Mouse (Mus musculus): ENCODE measurements around the gene Ccnl2.
"Not testable (repeated sequence)": the region's sequence is repeated elsewhere in the genome, so short reads cannot be mapped to it uniquely, and the experiment has no call there.

Gene Ccnl2

DNA sequence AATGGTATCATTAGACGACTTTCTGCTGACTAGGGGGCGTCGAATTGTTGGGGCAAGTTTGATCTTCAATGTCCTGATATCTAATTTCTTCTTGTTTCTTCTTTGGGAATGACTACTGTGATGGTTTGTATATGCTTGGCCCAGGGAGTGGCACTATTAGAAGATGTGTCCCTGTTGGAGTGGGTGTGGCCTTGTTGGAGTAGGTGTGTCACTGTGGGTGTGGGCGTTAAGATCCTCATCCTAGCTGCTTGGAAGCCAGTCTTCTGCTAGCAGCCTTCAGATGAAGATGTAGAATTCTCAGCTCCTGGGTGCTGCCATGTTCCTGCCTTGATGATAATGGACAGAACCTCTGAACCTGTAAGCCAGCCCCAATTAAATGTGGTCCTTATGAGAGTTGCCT is 23.5 kb upstream of the Ccnl2 start:
- CTCF ChIA-PET: not testable (repeated sequence)

DNA sequence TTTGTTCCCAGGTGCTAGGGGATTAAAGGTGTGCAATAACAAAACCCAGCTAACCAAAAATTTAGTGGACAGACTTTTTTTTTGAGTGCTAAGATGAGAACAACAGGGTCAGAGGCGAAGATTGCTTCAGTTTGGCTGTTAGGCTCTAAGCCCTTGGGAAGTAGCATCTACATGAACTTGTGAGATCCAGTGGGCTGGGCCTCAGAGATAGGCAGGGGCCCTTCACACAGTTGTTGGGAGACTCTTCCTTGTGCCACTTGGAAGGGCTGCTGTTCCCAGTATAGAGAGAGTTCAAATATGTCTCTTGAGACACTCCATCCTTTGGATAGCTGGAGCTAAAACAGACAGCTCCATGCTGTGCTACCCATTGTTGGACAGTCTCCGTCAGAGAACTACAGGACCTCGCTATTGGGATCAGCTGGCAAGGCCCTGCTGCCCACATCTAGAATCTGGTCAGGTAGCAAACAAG is 22.2 kb upstream of the Ccnl2 start, which contains the start of gene Ankrd65:
Ankrd65 (plus strand) TSS at position 419 of the 469 bp plus-strand sequence.
- CTCF ChIA-PET: no interaction called here

DNA sequence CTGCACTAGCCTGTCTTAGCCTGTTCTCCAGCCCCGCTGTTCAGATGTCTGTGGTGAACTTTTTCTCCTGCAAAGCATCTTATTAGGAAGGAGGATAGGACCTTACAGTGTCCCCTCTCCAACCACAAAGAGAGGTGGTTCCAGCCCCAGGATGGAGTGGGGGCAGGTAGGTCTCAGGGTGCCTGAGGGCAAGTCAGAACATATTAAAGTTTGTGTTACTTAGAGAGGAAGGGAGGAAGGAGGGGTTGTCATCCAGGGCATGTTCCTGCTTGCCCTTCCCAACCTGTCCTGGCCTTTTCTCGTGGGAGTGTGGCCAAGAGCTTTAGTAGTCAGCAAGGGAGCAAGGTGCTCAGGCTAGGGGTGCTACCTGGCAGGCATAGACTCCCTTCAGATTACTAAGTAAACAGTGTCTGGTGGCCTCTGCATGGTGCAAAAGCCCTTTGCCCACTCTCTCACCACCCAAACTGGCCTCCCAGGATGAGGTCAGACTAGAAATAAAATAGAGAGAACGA is 21.6 kb upstream of the Ccnl2 start:
- CTCF ChIA-PET: no interaction called here

DNA sequence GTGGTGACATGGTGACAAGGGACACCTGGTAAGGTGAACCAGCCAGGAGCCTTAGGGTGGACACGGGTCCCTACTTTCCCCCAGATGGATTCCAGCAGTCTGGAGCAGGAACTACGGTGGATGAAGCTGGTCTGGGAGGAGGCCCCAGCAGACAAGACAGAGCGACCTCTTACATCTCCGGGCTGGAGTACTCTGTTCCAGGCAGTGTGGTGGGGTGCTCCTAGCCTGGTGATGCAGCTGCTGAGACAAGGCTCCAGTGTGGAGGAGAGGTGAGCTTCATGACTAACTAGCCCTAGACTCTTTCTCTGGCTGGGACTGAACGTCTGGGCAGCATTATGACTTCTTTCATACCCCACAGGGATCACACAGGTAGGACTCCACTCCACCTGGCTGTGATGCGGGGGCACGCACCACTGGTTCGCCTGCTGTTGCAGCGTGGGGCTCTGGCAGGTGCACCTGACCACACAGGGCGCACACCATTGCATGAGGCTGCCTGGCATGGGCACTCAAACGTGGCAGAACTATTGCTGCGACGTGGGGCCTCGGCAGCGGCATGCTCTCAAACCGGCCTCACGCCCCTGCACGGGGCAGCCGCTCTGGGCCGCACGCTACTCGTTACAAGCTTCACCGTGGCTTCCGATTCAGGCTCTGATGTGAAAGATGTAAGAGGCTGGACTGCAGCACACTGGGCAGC is 20.9 kb upstream of the Ccnl2 start:
- CTCF ChIA-PET: no interaction called here

DNA sequence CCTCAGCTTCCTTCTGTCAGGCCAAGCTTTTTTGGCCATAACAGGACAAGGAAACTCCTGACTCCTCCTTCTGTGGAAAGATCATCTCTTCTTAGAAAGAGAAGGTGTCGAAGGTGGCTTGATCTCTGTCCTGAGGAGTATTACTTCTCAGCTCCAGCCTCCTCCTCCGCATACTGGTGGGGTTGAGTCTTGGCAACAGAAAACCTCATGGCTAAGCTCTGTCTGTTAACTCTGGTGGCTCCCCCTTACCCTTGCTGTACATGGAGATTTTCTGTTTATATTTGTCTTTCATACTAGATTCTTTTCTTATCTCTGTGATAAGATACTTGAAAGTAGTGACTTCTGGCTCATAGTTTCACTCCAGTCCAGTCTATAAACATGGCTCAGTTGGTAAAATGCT is 18.6 kb upstream of the Ccnl2 start:
- CTCF ChIA-PET: no interaction called here

DNA sequence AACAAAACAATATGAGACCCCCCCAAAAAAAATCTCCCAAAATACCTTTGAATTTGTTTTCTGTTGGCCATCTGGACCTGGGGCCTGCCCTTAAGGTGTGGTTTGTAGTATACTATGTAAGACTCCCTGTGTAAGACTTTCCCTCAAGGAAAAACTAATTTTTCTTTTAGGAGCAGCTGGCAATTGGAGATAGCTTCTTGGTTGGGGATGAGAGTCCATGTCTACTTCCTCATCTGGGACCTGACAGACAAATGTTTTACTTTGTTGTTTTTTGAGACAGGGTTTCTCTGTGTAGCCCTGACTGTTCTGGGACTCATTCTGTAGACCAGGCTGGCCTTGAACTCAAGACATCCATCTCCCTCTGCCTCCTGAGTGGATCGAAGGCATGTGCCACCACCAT is 10.2 kb upstream of the Ccnl2 start:
- CTCF ChIA-PET: interaction anchor here (0.7 kb wide), 1 partner anchor 25 kb away, joined by 10 read pairs; no protein-coding TSS in a partner anchor

DNA sequence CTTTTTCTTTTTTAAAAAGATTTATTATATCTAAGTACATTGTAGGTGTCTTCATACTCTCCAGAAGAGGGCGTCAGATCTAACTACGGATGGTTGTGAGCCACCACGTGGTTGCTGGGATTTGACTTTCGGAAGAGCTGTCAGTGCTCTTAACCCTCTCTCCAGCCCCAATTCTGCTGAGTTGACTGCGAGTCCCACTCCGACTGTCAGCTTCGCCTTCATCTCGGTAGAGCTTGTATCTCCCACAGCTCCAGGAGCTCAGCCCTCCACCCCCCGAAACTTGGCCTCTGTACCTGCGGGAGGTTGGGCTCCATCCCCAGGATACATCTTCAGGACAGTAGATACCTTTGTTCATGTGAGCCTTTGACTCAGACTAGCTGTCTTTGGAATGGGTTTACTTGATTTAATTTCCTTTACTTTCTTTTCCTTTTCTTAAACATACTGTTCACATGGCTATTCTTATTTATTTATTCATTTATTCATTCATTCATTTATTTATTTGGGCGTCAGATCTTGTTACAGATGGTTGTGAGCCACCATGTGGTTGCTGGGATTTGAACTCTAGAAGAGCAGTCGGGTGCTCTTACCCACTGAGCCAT is 9.4 kb upstream of the Ccnl2 start, which contains the start of gene Mrpl20:
Mrpl20 (plus strand) TSS at position 138 of the 599 bp plus-strand sequence.
- CTCF ChIA-PET: interaction anchor here (0.7 kb wide), 1 partner anchor 26 kb away, joined by 10 read pairs; no protein-coding TSS in a partner anchor

DNA sequence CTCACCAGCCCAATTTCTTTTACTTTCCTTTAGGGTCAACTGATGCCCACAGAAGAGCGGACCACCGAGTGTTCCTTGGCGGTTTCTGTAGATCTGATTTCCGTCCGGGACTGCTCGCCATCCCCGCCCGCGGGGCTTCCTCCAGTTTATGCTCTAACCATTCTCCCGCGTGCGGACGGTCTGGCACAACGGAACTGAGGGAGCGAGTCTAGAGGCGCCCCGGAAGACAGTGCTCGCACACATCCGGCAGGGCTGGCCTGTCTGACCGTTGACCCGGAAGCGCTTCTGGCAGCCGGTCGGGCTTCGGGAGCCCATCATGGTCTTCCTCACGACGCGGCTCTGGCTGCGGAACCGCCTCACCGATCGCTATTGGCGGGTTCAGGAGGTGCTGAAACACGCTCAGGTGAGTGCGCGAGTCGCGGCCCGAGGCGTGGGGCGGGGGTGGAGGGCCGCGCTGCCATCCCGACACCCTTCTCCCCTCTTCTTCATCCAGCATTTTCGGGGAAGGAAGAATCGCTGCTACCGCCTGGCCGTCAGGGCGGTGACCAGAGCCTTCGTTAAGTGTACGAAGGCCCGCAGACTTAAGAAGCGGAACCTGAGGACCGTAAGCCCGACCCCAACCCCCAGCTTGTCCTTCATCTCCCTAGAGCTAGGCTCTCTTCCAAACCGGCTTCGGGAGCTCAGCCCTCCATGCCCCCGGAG is 8.8 kb upstream of the Ccnl2 start:
- CTCF ChIA-PET: no interaction called here

DNA sequence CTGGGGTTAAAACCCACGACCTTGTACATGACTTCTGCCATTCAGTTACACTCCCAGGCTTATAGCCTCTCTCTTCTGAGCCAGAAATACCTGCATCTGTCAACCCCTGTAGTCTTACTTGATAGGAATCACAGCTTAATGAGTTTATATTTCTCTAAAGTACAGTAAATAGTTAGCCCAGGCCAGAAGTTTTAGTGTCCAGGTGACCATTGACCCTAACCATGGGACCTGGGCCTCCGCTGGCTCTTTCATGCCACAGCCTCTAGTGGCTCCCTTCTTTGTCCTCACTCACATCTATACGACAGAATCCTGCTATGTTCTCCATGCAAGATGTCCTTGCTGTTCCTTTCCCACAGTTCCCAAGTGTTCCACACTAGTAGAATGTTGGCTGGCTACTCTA is 4.4 kb upstream of the Ccnl2 start:
- CTCF ChIA-PET: no interaction called here

DNA sequence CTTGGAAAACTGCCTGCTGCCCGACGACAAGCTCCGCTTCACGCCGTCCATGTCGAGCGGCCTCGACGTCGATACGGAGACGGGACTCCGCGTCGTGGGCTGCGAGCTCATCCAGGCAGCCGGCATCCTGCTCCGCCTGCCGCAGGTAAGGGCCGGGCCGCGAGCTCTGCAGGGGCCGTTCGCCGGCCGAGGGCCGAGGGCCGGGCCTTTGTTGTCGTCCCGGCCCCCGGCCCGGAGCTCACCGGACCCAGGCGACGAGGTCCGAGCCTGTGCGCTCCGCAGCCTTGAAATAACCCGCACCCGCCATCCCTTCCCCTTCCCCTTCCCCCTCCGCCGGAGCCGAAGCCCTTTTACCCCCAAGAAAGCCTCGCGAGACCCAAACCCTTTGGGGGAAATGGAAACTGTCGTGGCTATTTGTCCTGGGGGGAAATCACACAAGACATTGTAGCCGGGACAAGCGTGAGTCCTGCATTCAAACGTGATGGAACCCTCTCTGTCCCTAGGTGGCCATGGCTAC is 434 bp downstream of the Ccnl2 start:
- CTCF ChIA-PET: interaction anchor here (1.5 kb wide), 1 partner anchor 12 kb away, joined by 3 read pairs; no protein-coding TSS in a partner anchor

DNA sequence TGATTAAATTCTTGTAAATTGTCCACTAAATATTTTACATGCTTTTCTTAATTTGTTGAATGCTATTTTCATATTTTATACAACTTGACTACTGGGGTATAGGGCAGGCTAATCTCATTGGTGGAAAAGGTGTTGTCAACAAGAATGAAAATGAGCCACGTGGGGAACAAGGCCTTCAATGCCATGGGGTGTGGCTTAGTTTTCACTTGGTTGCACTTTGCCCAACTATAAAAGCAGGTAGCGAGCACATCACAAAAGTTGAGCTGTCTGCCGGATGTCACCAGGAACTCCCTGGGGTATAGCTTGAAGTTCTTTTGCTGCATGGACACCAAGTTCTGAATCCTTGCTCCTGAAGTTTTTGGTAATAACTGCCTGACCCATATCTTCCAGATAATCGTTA is 5.2 kb downstream of the Ccnl2 start:
- CTCF ChIA-PET: no interaction called here

DNA sequence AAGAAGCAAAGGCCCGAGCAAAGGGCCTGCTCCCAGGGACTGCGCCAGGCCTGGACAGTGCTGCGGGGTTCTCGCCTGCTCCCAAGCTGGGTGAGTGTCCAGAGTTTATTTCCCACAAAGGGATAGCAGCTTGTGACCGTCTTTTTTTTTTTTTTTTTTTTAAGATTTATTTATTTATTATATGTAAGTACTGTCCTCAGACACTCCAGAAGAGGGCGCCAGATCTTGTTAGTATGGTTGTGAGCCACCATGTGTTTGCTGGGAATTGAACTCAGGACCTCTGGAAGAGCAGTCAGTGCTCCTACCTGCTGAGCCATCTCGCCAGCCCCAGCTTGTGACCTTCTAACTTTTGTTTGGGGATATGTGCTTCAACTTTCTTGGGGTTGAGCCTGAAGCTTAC is 8.7 kb downstream of the Ccnl2 start:
- CTCF ChIA-PET: interaction anchor here (0.6 kb wide), 1 partner anchor 595 kb away, joined by 4 read pairs; no protein-coding TSS in a partner anchor

DNA sequence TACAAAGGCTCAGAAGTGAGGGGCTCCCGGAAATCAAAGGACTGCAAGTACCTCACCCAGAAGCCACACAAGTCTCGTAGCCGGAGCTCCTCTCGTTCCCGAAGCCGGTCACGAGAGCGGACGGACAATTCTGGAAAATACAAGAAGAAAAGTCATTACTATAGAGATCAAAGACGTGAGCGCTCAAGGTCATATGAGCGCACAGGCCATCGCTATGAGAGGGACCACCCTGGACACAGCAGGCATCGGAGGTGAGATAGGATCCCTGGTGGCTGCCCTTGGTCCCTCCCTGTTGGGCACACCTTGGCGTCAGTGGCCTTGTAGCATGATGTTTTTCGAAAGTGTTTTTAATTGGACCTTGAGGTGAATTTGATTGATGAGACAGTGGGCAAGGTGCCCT is 11.2 kb downstream of the Ccnl2 start:
- CTCF ChIA-PET: no interaction called here

DNA sequence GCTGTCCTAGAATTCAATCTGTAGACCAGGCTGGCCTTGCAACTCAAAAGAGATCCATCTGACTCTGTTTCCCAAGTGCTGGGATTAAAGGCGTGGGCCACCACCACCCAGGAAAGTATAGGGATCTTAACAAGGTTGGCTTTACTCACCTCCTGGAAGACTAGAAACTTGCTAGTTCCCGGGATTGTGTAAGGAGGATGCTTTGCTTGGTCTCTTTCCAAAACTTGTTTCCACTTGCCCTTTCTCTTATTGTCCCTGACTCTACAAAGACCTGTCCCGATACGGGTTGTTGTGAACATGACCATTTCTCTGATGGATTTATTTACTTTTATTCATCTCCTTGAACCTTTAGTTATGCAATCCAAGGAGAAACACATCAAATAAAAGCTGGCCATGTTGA is 17.6 kb downstream of the Ccnl2 start:
- CTCF ChIA-PET: no interaction called here

DNA sequence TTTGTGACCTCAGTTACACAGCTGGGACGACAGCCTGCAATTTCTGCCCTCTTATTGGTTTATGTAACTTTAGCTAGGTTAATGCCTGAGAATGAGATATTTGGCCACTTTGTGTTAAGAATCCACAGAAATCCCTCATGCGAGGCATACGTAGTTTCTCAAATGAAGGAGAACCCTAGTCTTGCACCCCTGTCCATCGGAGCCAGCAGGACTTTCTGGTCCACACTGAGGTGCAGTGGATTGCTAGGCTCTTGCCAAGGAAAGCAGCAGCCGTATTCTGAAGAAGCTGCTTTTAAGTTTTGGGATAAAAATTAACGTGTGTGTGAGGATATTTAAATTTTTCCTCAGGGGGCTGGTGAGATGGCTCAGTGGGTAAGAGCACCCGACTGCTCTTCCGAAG is 18.3 kb downstream of the Ccnl2 start:
- CTCF ChIA-PET: no interaction called here

DNA sequence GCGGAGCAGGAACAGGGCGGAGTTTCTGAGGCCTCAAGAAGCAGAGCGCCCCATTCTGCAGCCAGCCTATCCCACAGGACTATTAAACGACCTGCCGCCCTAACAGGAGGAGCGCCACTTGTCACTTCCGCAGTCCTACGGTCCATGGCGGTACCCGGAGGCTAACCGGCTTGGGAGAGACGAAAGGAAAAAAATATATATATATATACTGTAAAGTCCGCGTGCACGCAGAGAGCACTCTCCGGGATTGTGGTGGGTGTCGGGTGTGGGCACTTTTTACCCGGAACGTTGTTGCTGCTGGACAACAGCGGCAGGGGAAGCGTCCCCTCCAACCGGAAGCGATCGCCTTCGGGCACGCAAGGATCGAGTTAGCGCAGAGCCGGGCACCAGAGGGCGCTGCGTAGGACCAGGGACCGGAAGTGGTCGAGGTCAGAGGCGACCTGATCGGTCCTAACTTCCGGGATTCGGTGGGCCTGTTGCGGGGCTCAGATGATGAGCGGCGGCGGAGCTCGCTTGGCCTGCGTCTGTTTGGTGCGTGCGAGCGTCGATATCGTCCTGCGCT is 19.0 kb downstream of the Ccnl2 start, which contains the start of gene Aurkaip1:
Aurkaip1 (plus strand) TSS at position 68 of the 562 bp plus-strand sequence.
- CTCF ChIA-PET: interaction anchor here (1.0 kb wide), 1 partner anchor 9 kb away, joined by 3 read pairs; no protein-coding TSS in a partner anchor

DNA sequence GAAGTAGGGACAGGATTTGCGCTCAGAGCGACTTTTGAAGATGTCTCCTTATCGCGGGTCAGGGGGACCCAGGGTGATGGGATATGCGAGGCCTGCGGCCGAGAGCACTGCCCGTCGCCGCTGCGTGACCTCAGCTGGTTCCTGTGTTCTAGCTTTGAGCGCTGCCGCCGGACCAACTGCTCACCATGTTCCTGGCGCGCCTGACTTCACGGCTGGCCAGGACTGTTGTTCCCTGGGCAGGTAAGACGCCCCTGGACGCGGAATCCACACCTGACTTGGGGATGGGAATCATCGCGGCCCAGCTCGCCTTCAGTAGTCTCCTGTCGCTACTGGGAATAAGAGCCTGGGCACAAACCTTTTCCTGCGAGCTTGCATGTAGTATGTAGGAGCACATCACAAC is 19.5 kb downstream of the Ccnl2 start:
- CTCF ChIA-PET: interaction anchor here (1.0 kb wide), 1 partner anchor 9 kb away, joined by 3 read pairs; no protein-coding TSS in a partner anchor

DNA sequence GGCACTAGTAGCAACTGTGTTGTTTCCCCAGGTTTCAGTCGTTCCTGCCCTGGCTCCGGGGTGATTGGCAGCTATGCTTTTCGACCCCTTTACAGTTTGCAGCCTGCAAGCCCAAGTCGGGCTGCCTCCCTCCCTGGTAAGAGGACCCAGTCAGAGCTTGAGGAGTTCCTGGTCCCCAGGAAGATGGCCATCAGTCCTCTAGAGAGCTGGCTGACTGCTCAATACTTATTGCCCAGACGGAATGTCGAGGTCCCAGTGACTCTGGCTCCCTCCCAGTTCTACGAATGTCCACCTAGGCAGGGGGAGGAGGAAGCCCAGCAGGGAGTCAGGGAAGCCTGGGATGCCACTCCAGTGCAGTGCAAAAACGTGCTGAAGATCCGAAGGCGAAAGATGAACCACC is 20.0 kb downstream of the Ccnl2 start:
- CTCF ChIA-PET: interaction anchor here (1.0 to 2.0 kb wide), 3 partner anchors 8 to 14 kb away, joined by 3 to 5 read pairs (median 4); partner anchors contain the start of gene Dvl1

DNA sequence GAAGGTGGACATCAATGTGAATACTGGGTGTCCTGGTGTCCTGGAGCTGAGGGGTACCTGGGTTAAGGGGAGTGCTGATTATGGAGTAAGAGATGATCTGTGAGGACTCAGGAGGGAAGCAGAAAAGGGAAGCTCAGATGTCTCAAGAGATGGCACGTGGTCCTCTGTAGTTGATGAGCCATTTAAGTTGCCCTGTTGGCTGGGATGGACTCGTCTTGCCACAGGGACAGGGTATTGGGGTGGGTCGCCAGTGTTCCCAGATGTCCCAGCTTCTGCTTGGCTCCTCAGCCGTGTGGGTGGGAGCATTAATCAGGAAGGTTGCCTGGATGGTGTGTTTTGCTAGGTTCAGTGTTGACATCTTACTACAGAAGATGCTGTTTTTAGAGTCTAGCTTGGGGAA is 20.9 kb downstream of the Ccnl2 start:
- CTCF ChIA-PET: interaction anchor here (0.8 to 2.0 kb wide), 3 partner anchors 11 to 35 kb away, joined by 3 to 5 read pairs (median 4); partner anchors contain the start of gene Dvl1

DNA sequence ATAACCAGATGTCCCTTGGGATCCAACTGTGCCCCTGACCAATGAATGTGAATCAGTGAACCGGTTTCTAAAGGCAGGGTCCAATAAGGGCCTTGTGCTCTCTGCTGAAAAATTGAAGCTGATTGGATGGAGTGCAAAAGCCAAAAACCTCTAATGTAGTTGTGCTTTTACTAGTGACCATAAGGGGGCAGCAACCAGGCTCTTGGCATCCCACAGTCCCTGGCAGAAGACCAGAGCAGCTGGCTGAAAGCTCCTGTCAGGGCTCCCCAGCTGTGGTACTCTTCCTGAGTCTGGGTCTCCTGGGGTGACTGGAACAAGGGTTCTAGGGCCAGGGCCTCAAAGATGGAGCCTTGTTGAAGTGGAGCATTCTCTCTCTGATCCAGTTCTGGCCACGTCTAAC is 21.5 kb downstream of the Ccnl2 start:
- CTCF ChIA-PET: interaction anchor here (0.7 to 2.0 kb wide), 3 partner anchors 13 to 956 kb away, joined by 3 to 5 read pairs (median 3); partner anchors contain the start of gene Dvl1

DNA sequence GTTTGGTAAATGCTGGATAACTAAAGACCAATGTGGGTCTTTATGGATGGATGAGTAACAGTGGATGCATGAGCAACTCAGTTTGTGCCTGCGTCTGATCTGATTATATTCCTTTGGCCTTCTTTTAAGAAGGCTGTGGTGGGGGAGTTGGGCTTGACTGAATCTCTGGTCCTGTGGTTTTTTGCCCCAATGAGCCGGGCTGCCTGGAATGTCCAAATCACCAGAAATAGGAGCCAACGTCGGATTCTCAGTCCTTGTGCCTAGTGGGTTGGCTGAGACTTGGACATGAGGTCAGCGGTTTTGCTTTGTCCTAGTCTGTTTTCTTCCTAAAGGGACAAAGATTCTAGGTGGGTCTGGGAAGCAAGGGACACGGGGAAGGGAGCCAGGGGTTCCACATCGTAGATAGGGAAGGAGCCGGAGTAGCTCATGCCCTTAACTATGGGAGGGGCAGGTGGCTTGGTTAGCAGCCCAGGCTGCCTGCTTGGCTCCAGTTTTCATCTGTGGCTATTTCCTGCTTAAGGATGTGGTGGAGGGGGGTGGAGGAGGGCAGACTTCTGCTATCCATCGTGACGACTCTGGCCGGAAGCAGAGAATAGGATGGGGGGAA is 25.2 kb downstream of the Ccnl2 start:
- CTCF ChIA-PET: no interaction called here
